Mouse (Mus musculus): ENCODE results near the gene Grb10.

Gene Grb10

GRCm38 (mm10) chr11:11968830-11969229 lies 69.7 kb downstream of the Grb10 start:
- CTCF ChIA-PET, result no interaction called here

GRCm38 (mm10) chr11:11967519-11967918 lies 71.0 kb downstream of the Grb10 start:
- CTCF ChIA-PET, result no interaction called here

- CTCF ChIA-PET, result no interaction called here
These were observed 72.3 kb downstream of the Grb10 start for GRCm38 (mm10) chr11:11966220-11966619.

GRCm38 (mm10) chr11:11965501-11966125 lies 72.9 kb downstream of the Grb10 start:
- CTCF ChIA-PET, result no interaction called here

- CTCF ChIA-PET, result interaction anchor here (0.7 kb wide), 1 partner anchor 117 kb away, joined by 3 read pairs; no protein-coding TSS in a partner anchor
These were observed 73.8 kb downstream of the Grb10 start for GRCm38 (mm10) chr11:11964729-11965128.

GRCm38 (mm10) chr11:11963587-11963986 lies 74.9 kb downstream of the Grb10 start:
- CTCF ChIA-PET, result no interaction called here

GRCm38 (mm10) chr11:11963065-11963464 lies 75.4 kb downstream of the Grb10 start:
- CTCF ChIA-PET, result no interaction called here

GRCm38 (mm10) chr11:11962629-11962954 lies 75.9 kb downstream of the Grb10 start:
- CTCF ChIA-PET, result no interaction called here

- CTCF ChIA-PET, result no interaction called here
These were observed 76.4 kb downstream of the Grb10 start for GRCm38 (mm10) chr11:11961917-11962628.

GRCm38 (mm10) chr11:11960858-11961257 lies 77.6 kb downstream of the Grb10 start:
- CTCF ChIA-PET, result no interaction called here

GRCm38 (mm10) chr11:11960227-11960626 lies 78.3 kb downstream of the Grb10 start:
- CTCF ChIA-PET, result interaction anchor here (0.6 kb wide), 1 partner anchor 96 kb away, joined by 7 read pairs; no protein-coding TSS in a partner anchor

- CTCF ChIA-PET, result no interaction called here
These were observed 80.0 kb downstream of the Grb10 start for GRCm38 (mm10) chr11:11958479-11958878.

GRCm38 (mm10) chr11:11958061-11958361 lies 80.5 kb downstream of the Grb10 start:
- CTCF ChIA-PET, result no interaction called here

GRCm38 (mm10) chr11:11957211-11958060 lies 81.0 kb downstream of the Grb10 start:
- CTCF ChIA-PET, result no interaction called here

- CTCF ChIA-PET, result interaction anchor here (1.0 kb wide), 1 partner anchor 25 kb away, joined by 3 read pairs; no protein-coding TSS in a partner anchor
These were observed 82.7 kb downstream of the Grb10 start for GRCm38 (mm10) chr11:11955783-11956182.

GRCm38 (mm10) chr11:11954606-11955005 lies 83.9 kb downstream of the Grb10 start:
- CTCF ChIA-PET, result no interaction called here

- CTCF ChIA-PET, result no interaction called here
These were observed 84.4 kb downstream of the Grb10 start for GRCm38 (mm10) chr11:11954115-11954438.

- CTCF ChIA-PET, result no interaction called here
These were observed 84.9 kb downstream of the Grb10 start for GRCm38 (mm10) chr11:11953364-11954114.

- CTCF ChIA-PET, result no interaction called here
These were observed 85.9 kb downstream of the Grb10 start for GRCm38 (mm10) chr11:11952569-11952968.

- CTCF ChIA-PET, result no interaction called here
These were observed 89.5 kb downstream of the Grb10 start for GRCm38 (mm10) chr11:11948988-11949365.

GRCm38 (mm10) chr11:11948321-11948987 lies 90.0 kb downstream of the Grb10 start:
- CTCF ChIA-PET, result no interaction called here

- CTCF ChIA-PET, result no interaction called here
These were observed 90.6 kb downstream of the Grb10 start for GRCm38 (mm10) chr11:11947857-11948256.

Measured in spleen, embryonic (tissue).